Mouse (Mus musculus): ENCODE measurements around the gene Ascl5.

- TF ChIP-seq CTCF (IDR thresholded peaks at IDR 0.05; ENCODE audit: extremely low read depth, insufficient read depth, insufficient read length, insufficient replicate concordance) = no peak
- no peak for TF ChIP-seq POLR2A (IDR thresholded peaks at IDR 0.05; ENCODE audit: low read depth, low read length)
Measured at GRCm38 (mm10) chr1:136047894-136048293, 2.7 kb upstream of the Ascl5 start.
